Mouse (Mus musculus) sigmoid colon, adult 10 weeks (tissue): ENCODE data around the gene Lpar6. TPM values are rescaled to one million over a fixed set of nuclear protein-coding genes. Genes with fewer than 3 reads are reported as not detected.

Source experiments
- polyA plus RNA-seq: library from polyadenylated mRNA; stranded (reverse); fragments of 350-450 nt; fragmentation: Illumina TruSeq; extraction: RNeasy Lipid Tissue Mini Kit (QIAGEN cat#74804); gene quantifications from one replicate; pipeline ENCODE4 v1.2.3, GENCODE M21; 2014; ENCODE audit warnings: low read depth, low replicate concordance

Gene Lpar6
- polyA plus RNA-seq: 25.3 TPM

GRCm38 (mm10) chr14:73237848-73238321 lies at the start of gene Lpar6:
Gene Lpar6 (plus strand): TSS chr14:73237895.

Other genes with a start within 250 kb of the Lpar6 start
- 3.8 TPM for gene Cysltr2, start 188.8 kb upstream of the Lpar6 start, polyA plus RNA-seq
- gene Rcbtb2, start 114.9 kb upstream of the Lpar6 start, polyA plus RNA-seq: 34.4 TPM
- gene Rb1, start 87.9 kb downstream of the Lpar6 start, polyA plus RNA-seq: 135 TPM
- gene Itm2b, start 147.4 kb downstream of the Lpar6 start, polyA plus RNA-seq: 1,779 TPM